Mouse (Mus musculus) small intestine, adult 2 months (tissue): Measurements from ENCODE around the gene Sla2.

Experiments used
- CTCF ChIP-seq: fragments of 200-500 bp; IDR thresholded peaks from 2 replicates; pipeline ENCODE4 v1.5.1; 2012; ENCODE audit warnings: low read depth, mild to moderate bottlenecking, control low read depth, inconsistent platforms, low read length, moderate library complexity, mixed read lengths; ENCODE audit not compliant: insufficient replicate concordance, insufficient read length; ENCODE audit errors: extremely low read depth
- POLR2A ChIP-seq: fragments of 200-500 bp; IDR thresholded peaks from 2 replicates; pipeline ENCODE4 v1.6.1; 2012; ENCODE audit warnings: low read depth, mild to moderate bottlenecking, control low read depth, inconsistent platforms, low read length, moderate library complexity

DNA sequence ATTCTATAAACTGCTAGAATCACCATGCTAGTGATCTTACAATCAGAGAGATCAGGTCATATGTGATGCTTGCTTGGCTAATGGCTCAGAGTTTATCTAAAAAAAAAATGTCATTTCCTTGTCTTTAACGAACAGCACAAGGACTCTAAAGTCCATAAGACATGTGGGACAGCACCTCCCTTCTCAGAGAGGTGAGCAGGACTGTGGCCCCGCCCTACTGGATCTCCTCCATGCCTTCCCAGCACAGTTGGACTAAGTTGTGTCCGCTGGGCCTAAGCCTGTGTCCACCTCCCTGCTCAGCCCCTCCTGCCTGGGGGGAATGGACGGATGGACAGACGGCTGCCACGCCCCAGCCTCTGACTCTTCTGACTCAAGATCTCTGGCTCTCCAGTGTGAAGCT lies 48.0 kb upstream of the Sla2 start:
- no peak for TF ChIP-seq POLR2A
- TF ChIP-seq CTCF, result no peak
